Mouse (Mus musculus) C2C12 (cell line): Measurements from ENCODE around the gene Fam160a2. TPM values are rescaled to one million over a fixed set of nuclear protein-coding genes. Genes with fewer than 3 reads are reported as not detected.
"Not testable (repeated sequence)": the region's sequence is repeated elsewhere in the genome, so short reads cannot be mapped to it uniquely, and the experiment has no call there.

Experiments used
- H3K27me3 ChIP-seq: one replicate; pipeline ENCODE4 v1.6.1; 2011; ENCODE audit not compliant: control insufficient read depth, insufficient read depth, insufficient read length
- H3K36me3 ChIP-seq: one replicate; pipeline ENCODE4 v1.6.1; 2011; ENCODE audit not compliant: control insufficient read depth, insufficient read depth
- H3K4me3 ChIP-seq: one replicate; pipeline ENCODE4 v1.5.1; 2011; ENCODE audit warnings: mild to moderate bottlenecking, control low read depth; ENCODE audit not compliant: poor library complexity, insufficient read depth, severe bottlenecking
- H3K79me2 ChIP-seq: one replicate; pipeline ENCODE4 v1.6.1; 2011; ENCODE audit not compliant: control insufficient read depth, insufficient read depth
- H3K79me3 ChIP-seq: one replicate; pipeline ENCODE4 v1.6.1; 2011; ENCODE audit warnings: low read depth, control low read depth
- H3ac ChIP-seq: one replicate; pipeline ENCODE3; 2011; ENCODE audit warnings: low read depth; ENCODE audit not compliant: control insufficient read depth, insufficient read length
- CEBPB ChIP-seq: IDR thresholded peaks from one replicate; pipeline ENCODE4 v1.6.1; 2011; ENCODE audit warnings: low read depth, mild to moderate bottlenecking, control low read depth, moderate library complexity
- CTCF ChIP-seq: IDR thresholded peaks from one replicate; pipeline ENCODE4 v1.5.1; 2011; ENCODE audit not compliant: control insufficient read depth, insufficient read depth, insufficient read length
- FOSL1 ChIP-seq: IDR thresholded peaks from one replicate; pipeline ENCODE4 v1.8.0; 2011; ENCODE audit warnings: mild to moderate bottlenecking, low read length; ENCODE audit not compliant: poor library complexity, insufficient read depth, severe bottlenecking
- MAX ChIP-seq: IDR thresholded peaks from one replicate; pipeline ENCODE4 v1.6.1; 2011; ENCODE audit warnings: mild to moderate bottlenecking, control low read depth
- MYOD1 ChIP-seq: IDR thresholded peaks from one replicate; pipeline ENCODE4 v1.6.1; 2011; ENCODE audit warnings: low read depth; ENCODE audit not compliant: control insufficient read depth, insufficient read length
- MYOG ChIP-seq: IDR thresholded peaks from one replicate; pipeline ENCODE4 v1.6.1; 2011; ENCODE audit not compliant: control insufficient read depth, insufficient read length; ENCODE audit errors: extremely low read depth
- USF1 ChIP-seq: IDR thresholded peaks from one replicate; pipeline ENCODE4 v1.6.1; 2011; ENCODE audit warnings: low read depth, mild to moderate bottlenecking, control low read depth, moderate library complexity
- polyA plus RNA-seq: library from polyadenylated mRNA; unstranded; fragments of >200 nt; fragmentation: generic; extraction: Trizol; gene quantifications from one replicate; pipeline ENCODE4 v1.2.1, GENCODE M21; 2012; ENCODE audit warnings: missing spikeins

Fam160a2 gene
- polyA plus RNA-seq, 1 experiment: 16.0 TPM

- Histone ChIP-seq H3K79me3 (no peaks in the 10 kb centered on the region), H3K36me3 (no peaks in the 10 kb centered on the region), H3K4me3 (no peak overlapping the region), H3K79me2 (no peaks in the 10 kb centered on the region), H3ac (no peak overlapping the region), H3K27me3 (no peaks in the 10 kb centered on the region)
- TF ChIP-seq MYOG: no peak
- TF ChIP-seq MYOD1: no peak
- TF ChIP-seq CTCF: no peak
- no peak for TF ChIP-seq MAX
- TF ChIP-seq FOSL1: no peak
- no peak for TF ChIP-seq CEBPB
- TF ChIP-seq USF1: no peak
These were observed 16.7 kb upstream of the Fam160a2 start for GRCm38 (mm10) chr7:105416529-105416928.

DNA sequence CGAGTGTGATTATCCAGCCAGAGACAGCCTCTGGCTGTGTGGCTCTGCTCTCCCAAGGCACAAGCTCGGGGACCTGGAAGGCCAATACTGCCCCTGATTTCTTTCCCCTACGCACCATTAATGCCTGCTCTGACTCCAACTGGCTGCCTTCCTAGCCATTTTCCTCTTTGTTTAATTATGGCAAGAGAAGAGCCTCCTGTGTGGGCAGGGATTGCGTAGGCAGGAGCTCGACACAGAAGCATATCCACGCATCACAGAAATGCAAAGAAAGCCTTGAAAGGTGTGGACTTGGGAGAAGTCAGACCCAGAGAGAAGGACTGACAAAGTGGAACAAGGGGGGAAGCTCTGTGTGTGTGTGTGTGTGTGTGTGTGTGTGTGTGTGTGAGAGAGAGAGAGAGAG lies 14.5 kb upstream of the Fam160a2 start:
- no peaks in the 10 kb centered on the region for H3K79me3 ChIP-seq
- TF ChIP-seq USF1 (no peak), MYOD1 (no peak), CEBPB (no peak), CTCF (no peak), FOSL1 (no peak), MAX (no peak), MYOG (no peak)
- no peaks in the 10 kb centered on the region for H3K27me3 ChIP-seq
- no peaks in the 10 kb centered on the region for H3K79me2 ChIP-seq
- no peak overlapping the region for H3K4me3 ChIP-seq
- H3ac ChIP-seq: no peak overlapping the region
- no peaks in the 10 kb centered on the region for H3K36me3 ChIP-seq

- not testable (repeated sequence) for H3K36me3 ChIP-seq, H3ac ChIP-seq, H3K79me2 ChIP-seq, H3K79me3 ChIP-seq, H3K27me3 ChIP-seq, H3K4me3 ChIP-seq
- peak; percentile 60 for TF ChIP-seq CTCF
These were observed 12.2 kb upstream of the Fam160a2 start for GRCm38 (mm10) chr7:105411874-105412632.

- TF ChIP-seq CTCF (no peak), FOSL1 (no peak), MYOG (no peak), USF1 (no peak), CEBPB (no peak), MYOD1 (no peak), MAX (no peak)
- no peaks in the 10 kb centered on the region for H3K27me3 ChIP-seq
- H3K79me2 ChIP-seq: no peaks in the 10 kb centered on the region
- no peaks in the 10 kb centered on the region for H3K79me3 ChIP-seq
- no peak overlapping the region for H3ac ChIP-seq
- H3K4me3 ChIP-seq: no peak overlapping the region
- no peaks in the 10 kb centered on the region for H3K36me3 ChIP-seq
These were observed 6.5 kb upstream of the Fam160a2 start for GRCm38 (mm10) chr7:105406322-105406721.

DNA sequence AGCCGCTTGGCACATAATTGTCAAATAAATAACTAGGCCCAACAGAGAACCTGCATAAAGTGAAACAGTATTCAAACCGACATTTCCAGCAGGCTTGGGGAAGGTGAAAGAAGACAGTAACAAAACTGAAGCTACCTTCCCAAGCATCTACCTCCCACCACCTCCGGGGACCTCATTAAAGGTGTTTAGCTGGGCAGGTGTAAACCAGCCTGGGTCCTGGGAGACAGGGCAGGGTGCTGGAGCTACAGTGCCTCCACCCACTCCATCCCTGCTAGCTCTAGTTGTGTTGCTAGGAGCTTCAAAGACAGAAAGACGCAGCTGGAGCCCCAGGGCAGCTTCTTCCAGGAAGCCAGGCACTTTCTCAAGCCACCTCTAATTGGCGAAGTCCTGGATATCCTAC lies 4.4 kb upstream of the Fam160a2 start, which contains the start of gene Cnga4:
TSS of gene Cnga4 (plus strand) at position 301 of the 400 bp plus-strand sequence.
- Histone ChIP-seq H3K4me3 (no peak within 1 kb of the TSS), H3K27me3 (no peaks in the 10 kb centered on the region), H3K79me3 (no peaks in the 10 kb centered on the region), H3K36me3 (no peaks in the 10 kb centered on the region), H3K79me2 (peaks cover 5% of the 10 kb centered on the region), H3ac (no peak within 1 kb of the TSS)
- TF ChIP-seq MYOD1 (no peak), CTCF (no peak), MYOG (no peak), FOSL1 (no peak), CEBPB (no peak), USF1 (no peak), MAX (no peak)
